Mouse (Mus musculus): Measurements from ENCODE around the gene Zic2. TPM values are rescaled to one million over a fixed set of nuclear protein-coding genes. Genes with fewer than 3 reads are reported as not detected.

Zic2 gene
- polyA plus RNA-seq, 1 experiment: 0.02 TPM

DNA sequence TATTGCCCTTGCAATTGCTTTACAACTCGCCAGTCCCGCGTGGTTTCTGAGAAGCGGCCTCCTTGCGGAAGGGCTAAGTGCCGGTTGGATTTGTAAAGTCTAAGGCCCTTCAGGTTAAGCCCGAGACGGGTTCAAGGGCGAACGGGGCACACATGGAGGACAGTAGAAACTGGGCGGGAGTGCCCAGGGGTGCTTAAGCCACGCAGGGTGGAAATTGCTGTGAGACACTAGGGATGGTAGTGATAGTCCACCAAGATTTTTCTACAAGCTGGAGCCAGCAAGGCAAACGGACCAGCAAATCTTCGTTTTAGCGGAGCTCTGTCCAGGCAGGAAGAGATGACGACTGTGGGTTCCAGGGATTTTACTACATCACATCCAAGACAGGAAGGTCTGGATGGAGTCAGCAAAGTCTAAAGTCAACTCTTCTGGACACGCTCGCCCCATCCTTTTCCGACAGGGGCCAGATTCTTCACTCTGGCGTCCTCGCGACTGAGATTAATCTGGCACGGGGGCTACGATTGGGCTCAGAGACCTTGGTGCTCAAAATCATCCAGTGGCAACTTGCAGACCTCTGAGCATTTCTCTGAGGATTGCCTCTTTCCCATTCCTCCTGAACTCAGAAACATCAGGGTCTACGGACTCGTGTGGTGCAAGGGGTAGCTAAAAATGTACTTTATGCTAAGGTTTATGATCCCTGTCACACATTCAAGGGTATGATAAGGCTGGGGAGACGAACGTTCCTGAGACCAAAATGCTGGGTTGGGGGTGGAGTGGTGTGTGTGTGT lies 6.1 kb upstream of the Zic2 start:
- TF ChIP-seq GATA1 (IDR thresholded peaks at IDR 0.05; ENCODE audit: low read length): no peak

GRCm38 (mm10) chr14:122471449-122472085 lies 3.7 kb upstream of the Zic2 start:
- TF ChIP-seq GATA1 (IDR thresholded peaks at IDR 0.05; ENCODE audit: low read length): no peak

DNA sequence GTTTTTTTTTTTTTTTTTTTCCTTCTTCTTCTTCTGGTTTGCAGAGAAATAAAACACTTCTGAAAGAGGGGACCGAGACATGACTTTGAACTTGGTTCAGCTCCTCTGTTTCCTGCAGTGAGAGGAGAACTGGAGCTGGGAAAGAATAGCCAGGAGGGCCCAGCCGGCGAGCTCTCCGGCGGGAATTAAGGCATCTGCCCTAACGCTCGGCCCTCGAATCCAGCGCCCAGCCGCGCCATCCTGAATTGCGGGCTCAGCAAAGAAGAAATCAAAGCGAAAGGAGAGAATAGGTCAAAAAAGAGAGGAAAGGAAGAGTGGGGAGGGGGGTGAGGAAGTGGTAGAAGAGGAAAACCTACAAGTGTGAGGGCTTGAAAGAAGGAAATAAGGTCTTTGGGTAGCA lies 3.1 kb upstream of the Zic2 start:
- no peak for TF ChIP-seq GATA1 (IDR thresholded peaks at IDR 0.05; ENCODE audit: low read length)

DNA sequence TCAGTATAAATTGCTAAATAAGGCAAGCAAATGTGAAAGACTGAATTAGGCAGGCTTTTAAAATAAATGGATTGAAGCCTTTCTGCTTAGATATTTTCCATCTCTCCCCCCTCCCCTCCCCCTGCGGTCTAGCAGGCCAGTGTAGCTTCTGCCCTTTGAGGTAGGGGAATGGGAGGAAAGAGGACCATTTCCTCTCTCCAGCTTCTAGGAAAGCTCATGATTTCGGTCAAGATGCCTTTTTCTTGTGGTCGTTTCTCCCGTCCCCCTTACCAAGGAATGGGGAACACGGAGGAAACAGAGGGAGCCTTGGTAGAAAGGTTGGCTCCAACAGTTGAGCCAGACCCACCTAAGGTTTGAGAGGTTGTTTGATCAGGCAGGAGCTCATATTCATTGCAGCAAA lies 2.6 kb upstream of the Zic2 start:
- TF ChIP-seq GATA1 (IDR thresholded peaks at IDR 0.05; ENCODE audit: low read length): no peak

- no peak for TF ChIP-seq GATA1 (IDR thresholded peaks at IDR 0.05; ENCODE audit: low read length)
Measured at GRCm38 (mm10) chr14:122473211-122473751, 2.0 kb upstream of the Zic2 start.

GRCm38 (mm10) chr14:122474041-122474890 lies 969 bp upstream of the Zic2 start:
- no peak for TF ChIP-seq GATA1 (IDR thresholded peaks at IDR 0.05; ENCODE audit: low read length)

DNA sequence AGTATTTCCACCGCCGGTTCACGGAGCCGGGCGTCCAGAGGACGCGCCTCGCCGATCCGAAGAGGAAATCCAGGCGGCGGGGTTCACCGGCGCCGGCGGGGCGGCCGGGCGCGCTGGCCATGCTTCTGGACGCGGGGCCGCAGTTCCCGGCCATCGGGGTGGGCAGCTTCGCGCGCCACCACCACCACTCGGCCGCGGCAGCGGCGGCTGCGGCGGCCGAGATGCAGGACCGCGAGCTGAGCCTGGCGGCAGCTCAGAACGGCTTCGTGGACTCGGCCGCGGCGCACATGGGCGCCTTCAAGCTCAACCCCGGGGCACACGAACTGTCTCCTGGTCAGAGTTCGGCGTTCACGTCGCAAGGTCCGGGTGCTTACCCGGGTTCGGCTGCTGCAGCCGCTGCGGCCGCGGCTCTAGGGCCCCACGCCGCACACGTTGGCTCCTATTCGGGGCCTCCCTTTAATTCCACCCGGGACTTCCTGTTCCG lies 364 bp downstream of the Zic2 start:
- TF ChIP-seq GATA1 (IDR thresholded peaks at IDR 0.05; ENCODE audit: low read length): no peak

DNA sequence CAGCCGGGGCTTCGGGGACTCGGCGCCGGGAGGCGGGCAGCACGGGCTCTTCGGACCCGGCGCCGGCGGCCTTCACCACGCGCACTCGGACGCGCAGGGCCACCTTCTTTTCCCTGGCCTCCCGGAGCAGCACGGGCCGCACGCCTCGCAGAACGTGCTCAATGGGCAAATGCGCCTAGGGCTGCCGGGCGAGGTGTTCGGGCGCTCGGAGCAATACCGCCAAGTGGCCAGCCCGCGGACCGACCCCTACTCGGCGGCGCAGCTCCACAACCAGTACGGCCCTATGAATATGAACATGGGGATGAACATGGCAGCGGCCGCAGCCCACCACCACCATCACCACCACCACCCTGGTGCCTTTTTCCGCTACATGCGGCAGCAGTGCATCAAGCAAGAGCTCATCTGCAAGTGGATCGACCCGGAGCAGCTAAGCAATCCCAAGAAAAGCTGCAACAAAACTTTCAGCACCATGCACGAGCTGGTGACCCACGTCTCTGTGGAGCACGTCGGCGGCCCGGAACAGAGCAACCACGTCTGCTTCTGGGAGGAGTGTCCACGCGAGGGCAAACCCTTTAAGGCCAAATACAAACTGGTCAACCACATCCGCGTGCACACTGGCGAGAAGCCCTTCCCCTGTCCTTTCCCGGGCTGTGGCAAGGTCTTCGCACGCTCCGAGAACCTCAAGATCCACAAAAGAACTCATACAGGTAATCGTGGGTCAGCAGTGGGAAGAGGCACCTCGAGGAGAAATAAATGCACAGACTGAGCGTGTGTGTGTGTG lies 996 bp downstream of the Zic2 start:
- TF ChIP-seq GATA1 (IDR thresholded peaks at IDR 0.05; ENCODE audit: low read length): no peak

DNA sequence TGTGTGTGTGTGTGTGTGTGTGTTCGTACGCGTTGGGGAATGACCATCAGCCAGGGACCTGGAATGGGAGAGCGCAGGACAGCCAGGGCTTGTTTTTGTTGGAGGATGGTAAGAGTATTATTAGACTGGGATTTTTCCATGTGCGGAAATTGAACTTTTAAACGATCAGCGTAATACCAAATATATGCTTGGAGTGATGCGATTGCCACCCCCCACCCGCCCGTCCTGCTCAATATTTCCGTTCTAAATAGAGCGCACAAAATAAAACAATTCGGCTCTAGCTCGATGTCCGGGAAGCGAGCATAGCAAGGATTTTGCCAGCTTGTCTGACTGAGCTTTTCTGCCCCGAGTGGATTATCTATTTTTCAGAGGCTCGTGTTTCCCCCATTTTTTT lies 1.6 kb downstream of the Zic2 start:
- no peak for TF ChIP-seq GATA1 (IDR thresholded peaks at IDR 0.05; ENCODE audit: low read length)

- no peak for TF ChIP-seq GATA1 (IDR thresholded peaks at IDR 0.05; ENCODE audit: low read length)
Measured at GRCm38 (mm10) chr14:122477261-122477671, 2.0 kb downstream of the Zic2 start.

DNA sequence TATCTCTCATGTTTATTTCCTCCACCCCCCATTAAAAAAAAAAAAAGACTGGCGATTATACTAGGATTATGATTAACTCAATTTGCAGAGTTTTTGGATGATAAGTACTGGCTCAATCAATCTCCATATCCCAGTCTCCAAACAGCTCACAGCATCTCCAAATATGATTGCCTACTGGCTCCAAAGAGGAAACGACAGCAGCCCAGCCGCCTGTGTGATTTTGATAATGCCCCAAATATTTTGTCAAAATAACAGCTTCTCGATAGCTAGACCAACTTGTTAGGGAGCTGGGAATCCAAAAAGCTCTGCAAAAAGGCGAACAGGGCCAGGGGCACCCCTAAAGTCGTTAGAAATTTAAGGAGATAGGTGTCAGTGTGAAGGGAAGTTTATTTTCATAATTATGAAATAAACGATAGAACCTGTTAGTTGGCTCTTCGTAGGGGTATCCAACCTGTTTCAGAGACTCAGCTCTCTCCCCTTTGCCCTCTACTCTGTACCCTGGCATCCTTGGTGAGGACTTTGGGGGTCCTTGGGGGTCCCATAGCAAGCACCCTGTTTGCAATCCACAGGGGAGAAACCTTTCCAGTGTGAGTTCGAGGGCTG lies 2.8 kb downstream of the Zic2 start:
- TF ChIP-seq GATA1 (IDR thresholded peaks at IDR 0.05; ENCODE audit: low read length): no peak

GRCm38 (mm10) chr14:122478574-122479011 lies 3.4 kb downstream of the Zic2 start:
- TF ChIP-seq GATA1 (IDR thresholded peaks at IDR 0.05; ENCODE audit: low read length): no peak

DNA sequence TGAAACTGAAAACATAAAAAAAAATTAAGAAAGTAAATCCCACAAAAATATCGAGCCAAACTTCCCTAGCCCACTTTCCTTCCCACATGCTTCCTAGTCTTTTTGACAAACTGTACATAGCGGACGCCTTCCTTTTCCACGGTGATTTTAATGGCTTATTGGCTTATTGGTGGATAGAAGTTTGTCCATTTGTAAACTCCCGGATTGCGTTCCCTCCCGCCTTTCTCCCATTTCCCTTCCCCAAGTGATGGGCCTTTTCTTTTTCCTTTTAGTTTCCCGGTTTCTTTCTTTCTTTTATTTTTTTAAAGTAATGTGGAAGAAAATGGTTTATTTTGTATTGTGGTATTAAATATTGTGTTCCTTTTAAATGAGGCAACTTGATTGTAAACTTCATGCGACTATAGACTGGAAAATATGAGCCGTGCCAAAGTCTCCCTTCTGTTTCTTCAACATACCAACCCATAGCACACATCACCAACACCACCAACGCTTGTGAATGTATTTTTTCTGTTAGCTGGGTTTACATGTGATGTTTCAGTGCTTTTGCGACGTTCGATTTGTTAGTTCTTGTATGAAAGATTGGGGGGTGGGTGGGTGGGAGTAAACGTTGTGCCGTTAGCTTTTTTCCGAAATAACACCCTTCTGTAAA lies 4.3 kb downstream of the Zic2 start:
- TF ChIP-seq GATA1 (IDR thresholded peaks at IDR 0.05; ENCODE audit: low read length): no peak

- TF ChIP-seq GATA1 (IDR thresholded peaks at IDR 0.05; ENCODE audit: low read length): no peak
Measured at GRCm38 (mm10) chr14:122480355-122480754, 5.1 kb downstream of the Zic2 start.

All from G1E-ER4 (cell line).